Mouse (Mus musculus) cerebellum, postnatal 14 days (tissue): ENCODE results near the gene Ank2.

Experiments
- DNase-seq, 2 experiments: peaks; one replicate each; pipeline ENCODE4 v3.0.0; 2021; ENCODE audit warnings: mixed read lengths in 2 of 2

Ank2 gene

GRCm38 (mm10) chr3:127169114-127169513 lies 330.0 kb downstream of the Ank2 start:
- no peak for DNase-seq

DNA sequence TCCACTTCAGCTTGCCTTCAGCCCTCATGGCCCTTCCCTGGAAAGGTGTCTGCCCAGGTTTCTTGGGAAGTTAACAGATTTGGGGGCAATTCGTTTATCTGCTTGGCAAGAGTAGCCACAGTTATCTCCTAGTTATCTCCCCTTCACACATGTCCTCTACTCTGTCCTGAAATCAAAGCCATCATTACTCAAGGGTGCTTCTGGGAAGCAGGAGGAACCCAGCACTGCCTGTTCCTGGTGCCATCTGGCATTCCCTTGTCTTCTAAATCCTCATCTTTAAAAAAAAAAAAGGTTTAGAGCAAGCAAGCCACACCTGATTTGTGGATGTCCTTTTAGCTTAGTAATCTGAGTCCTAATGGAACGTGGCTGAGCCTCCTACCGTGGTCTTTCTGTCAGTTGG lies 335.4 kb downstream of the Ank2 start:
- no peak for DNase-seq

GRCm38 (mm10) chr3:127161998-127162712 lies 337.0 kb downstream of the Ank2 start:
- DNase-seq = peak; percentile 87 to 89

DNA sequence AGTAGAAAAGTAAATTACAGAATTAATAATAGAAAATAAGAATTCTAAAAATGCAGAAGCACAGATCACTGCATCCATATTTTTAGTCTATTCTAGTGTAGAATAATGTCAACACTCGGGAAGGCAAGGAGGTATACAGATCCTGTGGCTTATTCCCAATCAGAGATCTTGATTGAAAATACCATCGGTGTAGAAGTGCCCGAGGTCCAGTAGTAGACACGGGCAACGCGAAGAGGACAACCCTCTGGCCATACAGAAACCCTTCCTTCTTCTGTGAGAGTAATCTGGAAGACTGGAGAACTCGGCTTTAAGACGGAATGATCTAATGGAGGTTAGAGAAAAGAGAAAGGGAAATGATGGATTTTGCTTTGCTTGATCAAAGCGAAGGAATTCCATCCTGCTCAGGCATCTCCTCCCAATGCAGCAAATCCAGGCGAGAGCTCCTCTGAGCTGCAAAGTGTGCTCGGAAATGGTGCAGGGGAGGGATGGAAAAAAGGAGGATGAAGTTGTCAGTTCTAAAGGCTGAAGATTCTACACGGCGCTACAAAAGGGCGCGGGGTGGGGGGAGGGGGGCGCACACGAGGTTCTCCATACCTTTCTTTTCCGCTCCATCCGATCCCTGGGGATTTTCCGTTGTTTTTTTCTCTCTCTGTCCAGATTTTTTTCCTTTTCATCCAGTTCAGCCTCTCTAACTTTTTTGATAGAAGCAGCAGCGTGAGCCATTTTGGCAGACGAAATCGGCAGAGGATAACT lies 337.9 kb downstream of the Ank2 start:
- peak in 1 of 2 experiments; percentile 25 for DNase-seq

- peak; percentile 50 for DNase-seq
Measured at GRCm38 (mm10) chr3:127157706-127158105, 341.4 kb downstream of the Ank2 start.

- DNase-seq = peak; percentile 39 to 46
Measured at GRCm38 (mm10) chr3:127156080-127156479, 343.1 kb downstream of the Ank2 start.

- no peak for DNase-seq
Measured at GRCm38 (mm10) chr3:127153861-127154260, 345.3 kb downstream of the Ank2 start.

- no peak for DNase-seq
Measured at GRCm38 (mm10) chr3:127153443-127153842, 345.7 kb downstream of the Ank2 start.

- no peak for DNase-seq
Measured at GRCm38 (mm10) chr3:127148648-127149047, 350.5 kb downstream of the Ank2 start.

DNA sequence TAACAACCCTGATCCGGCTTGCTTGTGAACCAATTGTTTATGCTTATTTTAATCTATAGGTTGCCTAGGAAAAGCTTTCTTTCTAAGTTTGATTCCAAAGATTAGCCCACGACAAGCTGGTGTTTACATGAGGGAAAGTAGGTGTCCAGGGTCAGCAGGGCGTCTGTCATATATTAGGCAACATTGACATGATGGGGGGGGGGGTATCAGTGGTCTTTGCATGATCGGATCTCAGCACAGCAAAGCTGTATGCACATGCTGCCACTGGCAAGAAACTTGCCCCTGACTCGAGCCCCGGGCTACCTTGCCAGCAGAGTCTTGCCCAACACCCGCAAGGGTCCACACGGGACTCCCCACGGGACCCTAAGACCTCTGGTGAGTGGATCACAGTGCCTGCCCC lies 358.6 kb downstream of the Ank2 start:
- DNase-seq = no peak

GRCm38 (mm10) chr3:127139638-127140037 lies 359.5 kb downstream of the Ank2 start:
- DNase-seq = no peak

- DNase-seq = no peak
Measured at GRCm38 (mm10) chr3:127137508-127137907, 361.6 kb downstream of the Ank2 start.

- no peak for DNase-seq
Measured at GRCm38 (mm10) chr3:127134062-127134461, 365.1 kb downstream of the Ank2 start.

DNA sequence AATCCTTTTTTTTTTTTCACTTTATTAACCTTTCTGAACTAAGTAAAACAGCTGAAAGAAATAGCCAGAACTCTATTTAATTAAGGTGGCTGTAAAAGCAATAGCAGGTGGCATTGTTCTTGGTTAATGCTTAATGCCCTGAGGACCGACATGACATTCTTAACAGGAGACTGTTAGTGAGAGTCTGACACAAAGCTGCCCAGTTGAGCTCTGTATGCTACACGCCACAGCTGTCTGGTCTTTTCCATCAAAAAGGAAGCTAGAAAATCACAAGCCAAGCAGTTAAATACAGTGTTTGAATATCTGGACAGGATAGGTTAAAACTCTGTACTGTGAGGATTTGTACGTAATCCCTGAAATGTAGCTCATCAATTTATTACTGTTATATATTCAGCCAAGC lies 368.1 kb downstream of the Ank2 start:
- DNase-seq = no peak

DNA sequence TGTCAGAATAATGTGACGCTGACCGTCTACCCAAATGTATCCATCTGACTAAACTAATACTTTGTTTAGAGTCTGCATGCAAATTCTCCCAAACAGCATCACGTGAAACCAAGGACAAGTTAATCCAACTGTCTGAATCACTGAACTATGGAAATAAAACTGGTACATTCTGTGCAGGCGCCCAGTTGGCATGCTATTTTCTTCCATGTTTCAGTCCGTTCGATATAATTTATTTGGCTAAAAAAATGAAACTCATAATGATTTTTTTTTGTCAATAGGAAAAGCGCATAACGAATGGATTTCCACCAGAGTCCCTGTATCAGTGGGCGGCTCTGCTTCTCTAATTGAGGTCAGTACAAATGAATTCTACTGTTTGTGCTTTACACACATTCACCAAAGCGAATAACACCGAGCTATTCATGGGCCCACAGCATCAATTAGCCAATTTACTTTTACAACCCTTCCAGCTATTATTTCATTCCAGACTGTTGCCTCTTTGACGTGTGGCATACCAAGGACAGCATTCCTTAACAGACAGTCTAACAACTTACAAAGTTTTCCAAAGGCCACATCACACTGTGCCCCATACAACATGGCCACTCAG lies 368.9 kb downstream of the Ank2 start:
- no peak for DNase-seq

- DNase-seq = no peak
Measured at GRCm38 (mm10) chr3:127129750-127130149, 369.4 kb downstream of the Ank2 start.

DNA sequence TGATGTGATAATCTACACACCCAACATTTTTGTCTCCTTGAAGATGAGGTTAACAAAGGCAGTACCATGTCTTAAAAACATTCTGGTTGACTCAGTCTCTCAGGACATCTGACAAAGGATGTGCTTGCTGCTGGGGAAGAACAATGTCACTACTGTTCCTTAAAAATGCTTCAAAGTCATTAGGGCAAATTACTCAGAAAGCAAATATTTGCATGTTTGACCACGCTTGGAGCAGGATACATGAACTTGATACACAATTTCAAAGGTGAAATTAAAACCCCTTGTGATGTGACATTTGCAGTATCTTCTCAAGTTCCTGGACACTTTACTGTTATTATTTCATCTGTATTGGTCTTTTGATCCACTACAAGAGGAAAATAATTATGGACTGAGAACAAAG lies 371.5 kb downstream of the Ank2 start:
- no peak for DNase-seq

DNA sequence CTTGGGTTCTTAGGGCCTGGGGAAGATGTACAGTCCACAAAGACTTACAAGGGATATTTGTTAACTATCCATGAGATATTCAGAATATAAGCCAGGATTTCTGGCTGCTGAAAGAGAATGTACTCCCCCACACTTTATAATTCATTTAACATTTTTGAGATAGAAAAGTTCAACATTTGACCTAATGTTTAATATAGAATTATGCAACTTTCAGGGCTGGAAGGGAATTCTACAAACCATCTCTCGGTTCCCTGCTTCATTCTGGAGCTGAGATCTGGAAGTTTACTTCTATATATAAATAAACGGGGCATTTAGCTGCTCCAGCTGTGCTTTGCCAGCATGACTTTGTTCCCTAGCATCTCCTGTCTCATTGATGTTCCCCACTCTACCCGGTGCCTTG lies 372.9 kb downstream of the Ank2 start:
- DNase-seq = no peak

- DNase-seq = no peak
Measured at GRCm38 (mm10) chr3:127124375-127124993, 374.7 kb downstream of the Ank2 start.

DNA sequence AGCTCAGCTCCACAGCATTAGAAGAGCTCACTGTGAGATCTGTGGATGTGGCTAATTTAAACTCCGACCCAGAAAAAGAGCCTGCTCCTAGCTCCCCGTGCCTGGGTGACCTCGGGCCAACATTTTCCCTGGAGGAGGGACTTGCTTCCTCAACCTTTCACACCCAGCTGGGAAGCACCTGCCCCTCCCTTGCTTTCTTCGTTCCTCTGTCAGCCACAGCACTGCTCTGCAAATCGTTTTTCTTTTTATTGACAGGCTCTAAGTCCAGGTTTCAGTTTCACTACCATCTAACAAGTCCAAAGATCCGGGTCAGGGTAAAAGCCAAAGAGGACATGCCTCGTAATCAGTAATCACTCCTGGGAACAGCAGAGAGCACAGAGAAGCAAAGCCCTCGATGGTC lies 375.8 kb downstream of the Ank2 start:
- DNase-seq = no peak

DNA sequence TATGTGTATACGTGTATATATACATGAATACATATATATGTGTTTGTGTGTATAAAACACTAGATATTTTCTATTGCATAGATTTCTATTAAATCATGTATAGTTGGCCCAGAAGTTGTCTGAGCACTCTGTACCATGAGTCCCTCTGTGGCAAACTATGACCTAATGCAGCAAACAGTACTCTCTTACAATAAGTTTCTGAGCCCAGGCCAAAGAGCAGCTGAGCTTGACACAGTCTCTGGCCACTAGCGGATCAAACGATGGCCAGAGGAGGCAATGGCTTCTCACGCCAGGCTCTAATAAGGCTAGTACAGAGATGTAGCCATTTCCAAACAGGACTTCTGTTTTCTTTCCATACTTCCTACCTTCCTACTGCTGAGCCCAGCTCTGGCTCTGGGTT lies 380.4 kb downstream of the Ank2 start:
- no peak for DNase-seq

GRCm38 (mm10) chr3:127116226-127116625 lies 382.9 kb downstream of the Ank2 start:
- DNase-seq = peak; percentile 73 to 78

GRCm38 (mm10) chr3:127113238-127113637 lies 385.9 kb downstream of the Ank2 start:
- no peak for DNase-seq

- no peak for DNase-seq
Measured at GRCm38 (mm10) chr3:127109413-127109812, 389.7 kb downstream of the Ank2 start.
